16 mouse cellular contexts compared by ENCODE assay signal in genomic region chr11:20524435-20524834, GRCm38 (mm10).
"Had no signal": no experiment of that assay in that cellular context is flagged by ENCODE, and none has a peak within 500 bp of the region (broad histone marks: within the 10 kb centered on the region; RNA-seq: fewer than 3 reads in every experiment).

No protein-coding gene starts in this region.

- H3K27me3 ChIP-seq: neural tube, embryonic 12.5 days; neural tube, embryonic 13.5 days; neural tube, embryonic 15.5 days; stomach, embryonic 15.5 days had no signal

- H3K9ac ChIP-seq: neural tube, embryonic 12.5 days; neural tube, embryonic 13.5 days; neural tube, embryonic 15.5 days; stomach, embryonic 15.5 days had no signal

- H3K4me3 ChIP-seq: neural tube, embryonic 12.5 days; neural tube, embryonic 13.5 days; neural tube, embryonic 15.5 days; stomach, embryonic 15.5 days had no signal

- H3K9me3 ChIP-seq: neural tube, embryonic 12.5 days; neural tube, embryonic 13.5 days; neural tube, embryonic 15.5 days; stomach, embryonic 15.5 days had no signal

- H3K4me2 ChIP-seq: neural tube, embryonic 12.5 days; neural tube, embryonic 13.5 days; neural tube, embryonic 15.5 days; stomach, embryonic 15.5 days had no signal

- H3K4me1 ChIP-seq: neural tube, embryonic 12.5 days; neural tube, embryonic 13.5 days; neural tube, embryonic 15.5 days; stomach, embryonic 15.5 days had no signal

- H3K36me3 ChIP-seq: neural tube, embryonic 12.5 days; neural tube, embryonic 13.5 days; neural tube, embryonic 15.5 days; stomach, embryonic 15.5 days had no signal

- H3K27ac ChIP-seq: neural tube, embryonic 12.5 days; neural tube, embryonic 13.5 days; neural tube, embryonic 15.5 days; stomach, embryonic 15.5 days; stomach, postnatal 0 days had no signal

- DNase-seq: retina, postnatal 1 day; right cerebral cortex, adult 18-20 months; right cerebral cortex, postnatal 14 days; right cerebral cortex, postnatal 25 days; right cerebral cortex, postnatal 4 days; spleen, adult 18-20 months; thymus, adult 18-20 months; thymus, adult 2 months; thymus, postnatal 14 days; thymus, postnatal 36 days; thymus, postnatal 4 days had no signal
